Mouse (Mus musculus): ENCODE measurements around the gene Thsd7b. TPM values are rescaled to one million over a fixed set of nuclear protein-coding genes. Genes with fewer than 3 reads are reported as not detected.
A peak's percentile ranks its signal among the peaks of the same experiment; 100 is the strongest.

Thsd7b gene
- polyA plus RNA-seq, 1 experiment from 2014 or later: 16.7 TPM

DNA sequence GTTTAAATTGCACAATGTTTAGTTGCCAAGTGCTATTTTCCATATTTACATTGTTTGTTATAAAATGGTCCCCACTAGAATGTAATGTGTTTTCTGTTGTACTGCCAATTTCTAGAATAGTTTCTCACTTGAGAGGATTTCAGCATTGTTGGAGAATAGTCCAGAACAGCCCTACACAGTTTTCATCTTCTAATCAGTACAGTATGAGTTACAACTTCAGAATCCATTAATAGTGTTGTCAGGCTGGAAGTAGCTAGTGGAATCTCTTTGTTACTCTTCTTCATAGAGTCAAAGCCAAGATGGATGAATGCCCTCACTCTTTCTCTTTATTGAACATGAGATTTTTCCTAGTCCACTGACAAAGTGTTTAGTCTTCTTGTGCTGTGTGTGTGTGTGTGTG lies 525.4 kb downstream of the Thsd7b start:
- H3K9ac ChIP-seq: no peak overlapping the region

DNA sequence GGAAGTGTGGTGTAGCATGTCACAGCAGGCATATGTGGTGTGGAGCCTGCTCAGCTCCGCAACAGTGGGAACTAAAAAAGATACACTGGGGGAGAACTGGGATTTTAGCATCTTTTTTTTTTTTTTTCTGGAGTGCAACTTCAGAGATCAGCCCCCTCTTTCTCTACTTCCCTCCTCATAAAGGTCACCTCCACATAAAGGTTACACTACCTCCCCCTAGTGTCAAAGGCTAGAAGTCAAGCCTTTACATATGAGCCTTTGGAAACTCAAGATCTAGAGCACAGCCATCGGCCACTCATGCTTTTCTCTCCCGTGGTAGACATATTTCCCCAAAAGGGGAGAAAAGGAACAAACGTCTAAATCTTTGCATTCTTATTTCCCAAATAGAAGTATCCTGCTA lies 553.8 kb downstream of the Thsd7b start:
- H3K27ac ChIP-seq: no peak overlapping the region
- H3K4me2 ChIP-seq: no peak overlapping the region
- no peak for ATAC-seq (ENCODE audit: low FRiP score)
- H3K4me3 ChIP-seq: no peak overlapping the region
- H3K27me3 ChIP-seq: no peaks in the 10 kb centered on the region
- no peaks in the 10 kb centered on the region for H3K4me1 ChIP-seq (replicated peaks)
- H3K36me3 ChIP-seq: no peaks in the 10 kb centered on the region
- no peak overlapping the region for H3K9ac ChIP-seq
- no peaks in the 10 kb centered on the region for H3K9me3 ChIP-seq
- 75% methylated on average over 4 of the region's 4 CpGs for WGBS

More for the DNA sequence above, 525.4 kb downstream of the Thsd7b start:
- no peaks in the 10 kb centered on the region for H3K9me3 ChIP-seq
- no peaks in the 10 kb centered on the region for H3K4me1 ChIP-seq (replicated peaks)
- no peak overlapping the region for H3K4me3 ChIP-seq
- no peaks in the 10 kb centered on the region for H3K36me3 ChIP-seq
- no peak overlapping the region for H3K27ac ChIP-seq
- no peak for ATAC-seq (ENCODE audit: low FRiP score)
- no peaks in the 10 kb centered on the region for H3K27me3 ChIP-seq
- no peak overlapping the region for H3K4me2 ChIP-seq

DNA sequence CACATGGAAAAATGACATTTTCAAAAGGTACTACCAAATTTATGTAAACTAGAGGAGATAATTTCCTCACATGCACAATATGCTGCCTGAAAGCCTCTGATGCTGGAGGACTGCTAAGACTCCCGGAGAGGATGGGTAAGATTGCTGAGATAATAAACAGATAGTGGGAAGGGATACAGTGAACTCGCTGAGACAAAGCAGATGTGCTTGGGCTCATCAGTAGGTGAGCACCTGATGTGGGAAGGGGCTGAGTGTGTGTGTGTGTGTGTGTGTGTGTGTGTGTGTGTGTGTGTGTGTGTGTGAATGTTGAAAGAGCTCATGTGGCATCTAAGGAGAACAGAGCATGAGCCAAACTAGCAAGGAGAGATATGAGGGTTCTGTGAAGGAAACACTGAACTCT lies 564.2 kb downstream of the Thsd7b start:
- no peaks in the 10 kb centered on the region for H3K27me3 ChIP-seq
- H3K4me1 ChIP-seq (replicated peaks): 0 out of 2 replicates have a peak, but pooled peaks cover 4% of the 10 kb centered on the region
- H3K27ac ChIP-seq: no peak overlapping the region
- no peak overlapping the region for H3K9ac ChIP-seq
- 86% methylated on average over 2 of the region's 2 CpGs for WGBS
- no peak overlapping the region for H3K4me3 ChIP-seq
- H3K36me3 ChIP-seq: no peaks in the 10 kb centered on the region
- ATAC-seq (ENCODE audit: low FRiP score): no peak
- no peaks in the 10 kb centered on the region for H3K9me3 ChIP-seq
- no peak overlapping the region for H3K4me2 ChIP-seq

DNA sequence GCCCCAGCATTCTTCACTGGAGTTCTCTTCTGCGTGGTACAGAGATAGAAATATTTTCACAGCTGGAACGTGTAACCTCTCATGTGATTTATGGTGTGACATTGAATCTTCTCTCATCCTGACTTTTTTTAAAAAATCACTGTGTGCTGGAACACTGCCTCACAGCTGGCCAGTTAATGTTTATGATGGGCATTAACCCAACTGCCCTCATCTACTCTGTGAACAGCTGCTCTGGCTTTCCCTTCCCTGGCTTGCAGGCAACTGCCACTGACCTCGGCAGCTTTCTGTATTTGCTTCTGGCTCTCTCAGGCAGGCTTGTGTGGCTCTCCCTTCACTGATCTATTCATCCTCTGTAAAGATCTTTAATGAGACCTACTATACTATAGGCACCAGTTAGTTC lies 564.7 kb downstream of the Thsd7b start:
- Histone ChIP-seq H3K27ac (no peak overlapping the region), H3K4me3 (no peak overlapping the region), H3K36me3 (no peaks in the 10 kb centered on the region), H3K9ac (no peak overlapping the region), H3K4me1 (replicated peaks) (0 out of 2 replicates have a peak, but pooled peaks cover 4% of the 10 kb centered on the region), H3K4me2 (no peak overlapping the region), H3K9me3 (no peaks in the 10 kb centered on the region), H3K27me3 (no peaks in the 10 kb centered on the region)
- ATAC-seq (ENCODE audit: low FRiP score): no peak
- 70% methylated on average over 3 of the region's 3 CpGs for WGBS

DNA sequence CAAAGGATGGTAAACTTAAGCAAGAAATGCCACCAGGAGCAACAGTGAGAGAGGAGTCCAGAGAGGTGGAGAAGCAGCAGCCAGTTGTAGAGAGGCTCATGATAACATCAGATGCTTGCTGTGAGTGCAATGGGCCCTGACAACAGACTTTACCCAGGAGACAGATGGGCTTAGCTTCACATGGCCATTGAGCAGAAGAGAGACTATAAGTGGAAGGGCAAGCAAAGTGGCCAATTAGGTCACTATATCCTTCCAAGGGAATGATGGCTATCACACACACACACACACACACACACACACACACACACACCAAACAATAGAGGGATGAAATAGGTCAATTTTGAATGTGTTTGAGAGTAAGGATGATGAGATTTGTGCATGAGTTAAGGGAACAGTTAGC lies 565.4 kb downstream of the Thsd7b start:
- no peaks in the 10 kb centered on the region for H3K27me3 ChIP-seq

DNA sequence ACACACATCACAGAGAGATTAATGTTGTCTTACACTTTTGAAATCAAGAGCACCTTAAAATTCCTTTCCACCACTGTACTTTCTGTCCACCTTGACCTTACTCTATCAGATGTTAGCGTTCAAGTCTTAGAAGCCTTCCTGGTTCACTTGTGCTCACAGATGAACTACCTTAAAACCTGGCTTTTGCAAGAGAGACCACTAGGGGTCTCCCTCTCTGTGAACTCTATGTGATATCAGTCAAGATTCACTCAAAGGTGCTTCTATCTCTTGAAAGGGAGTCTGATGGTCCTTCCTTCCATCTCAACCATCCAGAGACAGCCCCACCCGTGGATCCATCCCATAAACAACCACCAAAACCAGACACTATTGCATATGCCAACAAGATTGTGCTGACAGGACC lies 570.3 kb downstream of the Thsd7b start:
- 62% methylated on average over 2 of the region's 2 CpGs for WGBS
- H3K4me2 ChIP-seq: no peak overlapping the region

More for the DNA sequence above, 565.4 kb downstream of the Thsd7b start:
- no peaks in the 10 kb centered on the region for H3K36me3 ChIP-seq
- no peak overlapping the region for H3K9ac ChIP-seq
- no peak overlapping the region for H3K4me3 ChIP-seq
- no peak overlapping the region for H3K27ac ChIP-seq
- 0 out of 2 replicates have a peak, but pooled peaks cover 4% of the 10 kb centered on the region for H3K4me1 ChIP-seq (replicated peaks)
- H3K9me3 ChIP-seq: no peaks in the 10 kb centered on the region
- no peak overlapping the region for H3K4me2 ChIP-seq
- no peak for ATAC-seq (ENCODE audit: low FRiP score)

DNA sequence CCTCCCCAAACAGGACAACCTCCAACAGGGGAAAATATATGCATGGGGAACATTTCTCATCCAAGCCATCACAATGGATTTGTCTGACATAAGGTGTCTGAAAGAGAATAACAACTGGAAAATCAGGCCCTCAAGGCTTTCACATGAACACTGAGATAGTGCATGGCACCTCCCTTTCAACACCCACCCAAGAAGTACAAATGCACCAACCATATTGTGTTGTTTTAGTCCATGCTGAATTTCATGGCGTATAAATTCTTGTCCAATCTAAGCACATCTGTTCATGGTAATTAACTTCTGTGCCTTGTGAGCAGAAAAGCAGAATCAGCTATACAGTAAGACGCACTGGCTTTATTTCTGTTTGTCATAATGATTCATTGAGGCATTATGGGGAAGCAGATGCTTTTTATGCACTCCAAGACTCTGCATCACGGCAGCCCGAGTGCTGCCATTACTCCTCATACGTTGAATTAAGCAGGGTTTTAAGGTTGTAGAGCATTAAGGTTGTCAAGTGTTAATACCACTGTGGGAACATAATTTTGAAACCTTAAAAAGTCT lies 577.0 kb downstream of the Thsd7b start:
- Histone ChIP-seq H3K4me1 (replicated peaks) (peaks cover 5% of the 10 kb centered on the region; the same call in 1 of the 2 replicates), H3K9ac (no peak overlapping the region), H3K27ac (no peak overlapping the region), H3K27me3 (no peaks in the 10 kb centered on the region), H3K9me3 (no peaks in the 10 kb centered on the region), H3K4me3 (no peak overlapping the region), H3K4me2 (no peak overlapping the region), H3K36me3 (no peaks in the 10 kb centered on the region)
- 49% methylated on average over 5 of the region's 5 CpGs for WGBS
- ATAC-seq (ENCODE audit: low FRiP score): peak; percentile 66; the same call in 1 of the 2 replicates

More for the DNA sequence above, 570.3 kb downstream of the Thsd7b start:
- no peaks in the 10 kb centered on the region for H3K36me3 ChIP-seq
- no peak overlapping the region for H3K4me3 ChIP-seq
- no peak for ATAC-seq (ENCODE audit: low FRiP score)
- H3K9ac ChIP-seq: no peak overlapping the region
- H3K27ac ChIP-seq: no peak overlapping the region
- no peaks in the 10 kb centered on the region for H3K4me1 ChIP-seq (replicated peaks)
- H3K9me3 ChIP-seq: no peaks in the 10 kb centered on the region
- H3K27me3 ChIP-seq: no peaks in the 10 kb centered on the region

DNA sequence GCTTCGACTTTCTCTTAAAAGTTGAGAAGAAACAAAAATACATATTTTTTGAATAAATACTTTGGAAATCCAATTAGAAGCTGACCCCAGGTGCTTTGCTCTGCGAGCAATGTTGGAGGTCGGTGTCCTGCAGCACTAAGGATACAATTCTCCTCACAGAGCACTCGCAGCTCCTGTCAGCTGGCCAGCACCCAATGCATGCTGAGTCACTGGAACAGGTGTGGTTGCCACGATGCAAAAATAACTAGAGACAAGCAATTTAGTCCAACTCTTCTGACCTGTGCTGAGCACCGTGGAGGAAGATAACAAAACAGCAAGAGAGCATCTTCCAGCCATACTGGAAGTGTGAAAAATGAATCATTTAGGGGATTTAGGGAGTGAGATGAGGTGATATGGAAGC lies 594.6 kb downstream of the Thsd7b start:
- Histone ChIP-seq H3K4me2 (no peak overlapping the region), H3K9ac (no peak overlapping the region), H3K36me3 (no peaks in the 10 kb centered on the region), H3K4me1 (replicated peaks) (no peaks in the 10 kb centered on the region), H3K27me3 (no peaks in the 10 kb centered on the region), H3K27ac (no peak overlapping the region), H3K4me3 (no peak overlapping the region), H3K9me3 (no peaks in the 10 kb centered on the region)
- WGBS: 80% methylated on average over 6 of the region's 6 CpGs
- no peak for ATAC-seq (ENCODE audit: low FRiP score)

DNA sequence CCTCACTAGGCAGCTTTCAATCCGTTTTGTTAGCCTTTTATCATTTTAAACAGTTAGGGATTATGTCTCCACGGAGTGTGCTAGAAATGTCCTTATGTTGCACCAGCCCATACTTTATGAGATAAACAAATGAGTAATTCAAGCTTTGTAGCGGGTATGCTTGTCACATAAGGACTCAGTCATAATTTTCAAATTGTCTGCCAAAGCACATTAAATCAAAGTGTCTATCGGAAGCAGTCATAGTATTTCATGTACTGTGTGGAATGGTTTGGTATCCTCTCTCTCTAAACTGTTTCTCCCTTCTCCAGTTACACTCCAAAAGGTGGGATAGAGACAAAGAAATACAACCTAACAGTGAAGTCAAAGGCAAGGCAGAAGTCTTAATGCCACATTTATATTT lies 601.3 kb downstream of the Thsd7b start:
- WGBS: 74% methylated on average over 4 of the region's 4 CpGs
- Histone ChIP-seq H3K9ac (no peak overlapping the region), H3K9me3 (no peaks in the 10 kb centered on the region), H3K4me3 (no peak overlapping the region), H3K27ac (no peak overlapping the region), H3K36me3 (no peaks in the 10 kb centered on the region), H3K4me1 (replicated peaks) (no peaks in the 10 kb centered on the region), H3K4me2 (no peak overlapping the region), H3K27me3 (no peaks in the 10 kb centered on the region)
- no peak for ATAC-seq (ENCODE audit: low FRiP score)

DNA sequence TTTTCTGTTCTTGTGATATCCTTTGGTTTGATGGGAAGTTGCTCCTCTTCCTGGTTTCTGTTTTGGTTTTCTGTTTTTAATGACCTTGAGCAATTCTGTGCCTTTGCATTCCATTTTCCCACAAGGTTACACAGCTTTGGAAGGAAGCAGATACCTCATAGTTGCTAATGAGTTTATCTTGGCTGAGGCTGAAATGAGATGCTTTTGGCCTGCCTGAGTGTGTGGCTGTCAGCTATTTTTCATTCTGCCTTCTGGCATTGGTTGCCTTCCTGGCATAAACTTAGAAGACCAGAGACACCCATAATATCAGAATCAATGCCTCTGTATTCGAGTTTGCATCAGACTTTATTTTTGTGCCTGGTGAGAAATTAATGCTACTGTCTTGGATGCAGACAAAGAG lies 614.8 kb downstream of the Thsd7b start:
- Histone ChIP-seq H3K36me3 (no peaks in the 10 kb centered on the region), H3K27ac (no peak overlapping the region), H3K9me3 (no peaks in the 10 kb centered on the region), H3K9ac (no peak overlapping the region), H3K4me2 (no peak overlapping the region), H3K27me3 (no peaks in the 10 kb centered on the region), H3K4me3 (no peak overlapping the region), H3K4me1 (replicated peaks) (no peaks in the 10 kb centered on the region)
- no peak for ATAC-seq (ENCODE audit: low FRiP score)
- WGBS: 68% methylated on average over 1 of the region's 1 CpGs

DNA sequence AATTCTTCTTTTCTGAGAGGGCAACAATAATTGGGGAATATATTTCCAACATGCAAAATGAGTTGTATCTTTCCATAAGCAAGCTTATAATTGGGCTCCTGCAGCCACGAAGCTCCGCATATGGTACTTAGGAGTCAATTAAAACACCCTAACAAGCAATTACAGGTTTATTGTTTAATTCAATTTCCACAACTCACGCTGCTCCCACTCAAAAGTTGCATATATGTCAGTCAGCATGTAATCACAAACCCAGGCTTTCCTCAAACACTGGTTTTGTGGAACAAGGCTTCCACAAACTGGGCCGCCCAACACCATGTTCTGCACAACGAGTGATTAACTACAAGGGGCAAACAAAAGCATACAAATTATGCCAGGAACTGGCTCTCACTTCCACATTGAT lies 625.0 kb downstream of the Thsd7b start:
- WGBS: 84% methylated on average over 5 of the region's 5 CpGs

DNA sequence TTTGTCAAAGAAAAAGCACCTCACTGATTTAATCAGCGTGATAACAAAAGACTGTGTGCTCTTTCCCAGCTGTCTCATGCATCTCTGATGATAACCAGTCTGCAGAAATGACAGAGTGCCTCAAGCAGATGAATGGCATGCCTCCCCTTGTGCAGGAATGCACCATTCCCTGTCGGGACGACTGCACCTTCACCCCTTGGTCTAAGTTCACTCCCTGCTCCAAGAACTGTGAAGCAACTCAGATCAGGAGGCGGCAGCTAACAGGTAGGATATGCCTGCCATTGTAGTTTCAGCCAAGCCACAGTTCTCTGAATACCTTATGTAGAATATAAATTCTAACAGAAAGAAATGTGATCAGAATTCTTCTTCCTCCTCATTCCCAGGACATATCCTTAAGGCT lies 642.4 kb downstream of the Thsd7b start:
- ATAC-seq (ENCODE audit: low FRiP score): no peak
- Histone ChIP-seq H3K9ac (no peak overlapping the region), H3K4me2 (no peak overlapping the region), H3K4me1 (replicated peaks) (peaks cover 3% of the 10 kb centered on the region; the same call in 1 of the 2 replicates), H3K27ac (no peak overlapping the region), H3K27me3 (no peaks in the 10 kb centered on the region), H3K9me3 (no peaks in the 10 kb centered on the region), H3K4me3 (no peak overlapping the region), H3K36me3 (no peaks in the 10 kb centered on the region)
- 48% methylated on average over 4 of the region's 4 CpGs for WGBS

More for the DNA sequence above, 625.0 kb downstream of the Thsd7b start:
- no peaks in the 10 kb centered on the region for H3K36me3 ChIP-seq
- no peak overlapping the region for H3K4me2 ChIP-seq
- H3K4me3 ChIP-seq: no peak overlapping the region
- peaks cover under 1% of the 10 kb centered on the region; the same call in 1 of the 2 replicates for H3K4me1 ChIP-seq (replicated peaks)
- H3K27ac ChIP-seq: no peak overlapping the region
- H3K9me3 ChIP-seq: no peaks in the 10 kb centered on the region
- no peak overlapping the region for H3K9ac ChIP-seq
- H3K27me3 ChIP-seq: no peaks in the 10 kb centered on the region
- ATAC-seq (ENCODE audit: low FRiP score): no peak

DNA sequence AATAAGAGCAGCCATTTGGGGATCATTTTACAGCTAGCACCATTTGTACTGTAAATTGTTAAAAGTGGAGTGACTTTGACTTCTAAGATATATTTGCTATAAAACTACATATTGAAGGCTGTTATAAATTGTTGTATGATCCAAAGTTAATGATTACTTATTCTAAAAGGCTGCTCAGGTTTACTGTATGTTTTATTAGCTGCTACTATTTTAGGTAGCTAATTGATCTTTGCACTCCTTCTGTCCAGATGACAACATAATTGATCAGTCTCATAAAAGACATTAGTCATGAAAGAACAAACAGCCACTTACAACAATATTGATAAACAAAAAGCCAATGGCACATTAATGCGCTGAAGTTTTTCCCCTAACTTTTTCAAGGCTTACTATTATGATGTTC lies 644.5 kb downstream of the Thsd7b start:
- WGBS: 96% methylated on average over 1 of the region's 1 CpGs
- ATAC-seq (ENCODE audit: low FRiP score): no peak
- no peak overlapping the region for H3K4me3 ChIP-seq
- H3K27ac ChIP-seq: no peak overlapping the region
- no peaks in the 10 kb centered on the region for H3K9me3 ChIP-seq
- no peaks in the 10 kb centered on the region for H3K27me3 ChIP-seq
- H3K4me2 ChIP-seq: no peak overlapping the region
- H3K4me1 ChIP-seq (replicated peaks): peaks cover 3% of the 10 kb centered on the region; the same call in 1 of the 2 replicates
- no peaks in the 10 kb centered on the region for H3K36me3 ChIP-seq
- H3K9ac ChIP-seq: no peak overlapping the region
